Mouse (Mus musculus) brain, adult 2 months (tissue): Measurements from ENCODE around the gene Tsfm.

ENCODE experiments used
- DNase-seq: peaks from one replicate; pipeline ENCODE4 v3.0.0; 2011; ENCODE audit warnings: low read depth, low spot score

Gene Tsfm

DNA sequence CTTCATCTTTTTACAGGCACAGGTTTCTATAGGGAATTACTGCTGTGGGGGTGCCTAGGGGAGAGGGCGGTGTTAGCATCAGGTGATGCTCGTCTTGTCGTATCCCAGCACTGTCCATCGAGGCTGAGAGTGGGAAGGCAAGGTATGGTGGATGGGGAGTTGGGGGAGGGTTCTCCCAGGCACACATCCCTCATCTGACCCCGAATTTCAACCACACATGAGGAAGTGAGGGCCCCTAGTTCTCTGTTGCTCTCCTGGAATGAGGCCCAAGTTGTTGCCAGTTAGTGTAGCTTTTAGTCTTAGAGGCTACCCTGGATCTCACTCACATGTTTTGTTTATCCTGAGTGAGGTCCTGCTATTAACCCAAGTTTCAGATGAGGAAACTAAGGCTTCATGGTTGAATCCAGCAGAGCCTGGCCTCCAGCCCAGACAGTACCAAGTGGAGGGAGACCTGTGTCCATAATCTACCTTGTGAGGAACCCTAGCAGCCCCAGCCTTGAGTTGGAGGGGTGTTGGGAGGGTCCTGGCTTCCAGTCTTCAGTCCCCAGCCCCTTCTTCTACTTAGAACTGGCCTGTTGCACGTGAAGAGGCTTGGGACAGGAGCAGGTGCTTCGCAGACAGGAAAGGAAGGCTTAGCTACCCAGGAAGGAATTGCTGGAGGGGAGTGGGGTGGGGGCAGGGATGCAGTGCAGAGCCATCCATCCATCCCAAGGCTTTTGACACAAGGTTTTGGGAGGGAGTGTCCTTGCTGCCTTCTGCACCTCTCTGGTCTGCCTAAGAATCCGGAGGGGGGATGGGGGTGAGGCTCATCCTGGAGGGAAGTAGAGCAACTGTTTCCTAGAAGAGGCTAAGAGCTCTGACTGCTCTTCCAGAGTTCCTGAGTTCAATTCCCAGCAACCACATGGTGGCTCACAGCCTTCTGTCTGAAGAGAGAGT is 43.2 kb downstream of the Tsfm start:
- DNase-seq, result no peak

DNA sequence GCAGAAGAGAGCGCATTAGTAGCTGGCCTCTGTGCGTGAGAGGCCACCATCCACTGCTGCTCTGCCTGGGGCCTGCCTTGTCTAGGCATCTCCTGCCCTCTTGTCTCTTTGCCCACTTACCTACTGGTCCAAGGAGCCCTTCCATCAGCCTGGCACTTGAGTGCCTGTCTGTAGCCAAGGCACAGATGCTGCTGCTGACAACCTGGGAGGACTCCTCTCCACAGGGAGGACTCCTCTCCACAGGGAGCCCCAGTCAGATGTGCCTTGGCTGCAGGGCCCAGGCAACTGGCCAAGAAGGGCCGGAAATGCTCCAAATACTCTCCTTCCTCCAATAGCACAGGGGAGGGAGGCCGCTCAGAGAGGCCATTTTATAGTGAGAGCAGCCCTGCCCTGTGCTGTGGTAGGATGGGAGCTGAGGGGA is 44.1 kb downstream of the Tsfm start:
- peak; percentile 95 for DNase-seq

DNA sequence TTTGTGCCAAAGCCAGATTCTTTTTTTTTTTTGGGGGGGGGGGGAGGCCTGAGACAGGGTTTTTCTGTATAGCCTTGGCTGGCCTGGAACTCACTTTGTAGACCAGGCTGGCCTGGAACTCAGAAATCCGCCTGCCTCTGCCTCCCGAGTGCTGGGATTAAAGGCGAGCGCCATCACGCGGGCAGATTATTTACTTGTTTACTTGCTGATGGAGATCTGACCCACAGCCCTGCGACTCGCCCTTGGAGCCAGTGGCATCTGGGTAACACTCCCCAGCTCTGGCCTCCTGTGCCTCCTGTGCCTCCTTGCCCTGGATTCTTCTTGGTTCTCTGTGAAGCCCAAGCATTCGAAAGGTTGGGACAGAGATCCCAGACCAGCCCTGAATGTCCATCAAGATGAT is 45.1 kb downstream of the Tsfm start:
- DNase-seq, result no peak

DNA sequence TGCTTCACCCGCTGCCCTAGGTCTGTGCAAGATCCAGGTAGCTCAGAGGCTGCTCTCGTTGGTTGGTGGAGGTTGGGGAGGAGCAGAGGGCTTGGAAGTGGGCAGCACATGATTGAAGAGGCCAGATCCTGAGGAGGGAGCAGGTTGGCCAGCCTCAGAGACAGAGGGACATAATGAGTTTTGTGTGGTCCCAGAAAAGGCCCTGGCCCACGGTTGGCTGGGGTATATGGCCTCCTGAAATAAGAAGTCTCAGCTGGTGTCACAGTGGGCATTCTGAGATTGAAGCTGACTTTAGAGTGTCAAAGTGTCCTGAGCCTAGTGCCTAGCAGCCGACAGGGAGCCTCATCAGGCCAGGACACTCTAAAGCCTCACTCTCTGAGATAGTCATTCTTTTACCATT is 45.5 kb downstream of the Tsfm start:
- DNase-seq, result no peak

DNA sequence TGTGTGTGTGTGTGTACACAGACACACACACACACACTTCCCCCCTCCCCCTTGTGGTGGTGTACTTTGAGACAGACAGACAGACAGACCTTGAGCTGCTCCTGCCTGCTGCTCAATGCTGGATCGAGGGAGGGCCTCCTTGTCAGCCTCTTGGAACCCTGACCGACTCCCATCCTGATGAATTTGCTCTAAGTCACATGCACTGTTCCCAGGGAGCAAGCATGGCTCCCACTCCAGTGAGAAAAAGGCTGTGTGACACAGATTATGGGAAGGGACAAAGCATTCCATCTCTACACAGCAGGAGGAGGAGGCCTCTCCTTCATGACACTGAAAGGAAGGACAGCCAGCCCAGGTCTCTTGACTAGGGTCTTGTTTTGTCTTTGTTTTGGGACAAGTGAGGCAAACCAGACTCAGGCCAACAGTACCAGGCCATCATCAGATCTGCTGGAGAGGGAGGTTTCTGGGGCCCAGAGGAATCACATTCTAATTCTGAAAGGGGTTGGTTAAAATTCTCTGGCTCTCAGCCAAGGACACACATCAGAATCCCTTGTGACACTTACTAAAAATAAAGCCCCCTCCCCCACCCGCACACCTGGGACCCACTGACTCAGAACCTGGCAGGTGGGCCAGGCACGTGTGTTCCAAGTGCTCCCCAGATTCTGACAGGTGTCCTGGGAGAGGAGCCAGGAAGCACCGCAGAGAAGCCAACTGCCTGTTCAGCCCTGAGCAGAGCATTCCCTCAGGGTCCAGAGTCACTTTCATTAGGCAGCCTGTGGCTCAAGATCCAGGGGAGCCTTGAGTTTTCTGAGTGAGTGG is 46.2 kb downstream of the Tsfm start:
- DNase-seq, result peak; percentile 93

DNA sequence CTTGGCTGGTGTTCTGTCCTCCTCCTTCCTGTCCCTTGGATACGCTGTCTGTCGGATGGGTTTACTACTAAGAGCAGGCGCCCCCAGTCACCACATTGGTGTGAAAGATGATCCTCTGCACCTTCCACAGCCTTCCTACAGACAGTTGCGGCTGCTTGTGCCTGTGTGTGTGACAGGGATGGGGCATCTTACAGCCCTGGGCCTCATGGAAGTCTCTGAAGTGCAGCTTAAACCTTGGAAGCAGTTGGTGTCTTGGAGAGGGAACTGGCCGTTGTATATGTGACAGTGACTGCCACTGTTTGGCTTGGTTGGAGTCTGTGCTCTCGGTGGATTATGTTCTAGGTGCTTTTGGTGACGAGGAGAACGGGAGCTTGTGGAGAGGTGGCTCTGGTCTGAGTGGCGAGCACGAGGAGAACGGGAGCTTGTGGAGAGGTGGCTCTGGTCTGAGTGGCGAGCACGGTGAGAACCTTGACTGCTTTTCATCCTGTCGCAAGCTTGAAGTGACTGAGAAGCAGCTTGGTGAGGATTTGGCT is 47.4 kb downstream of the Tsfm start:
- peak; percentile 20 for DNase-seq

DNA sequence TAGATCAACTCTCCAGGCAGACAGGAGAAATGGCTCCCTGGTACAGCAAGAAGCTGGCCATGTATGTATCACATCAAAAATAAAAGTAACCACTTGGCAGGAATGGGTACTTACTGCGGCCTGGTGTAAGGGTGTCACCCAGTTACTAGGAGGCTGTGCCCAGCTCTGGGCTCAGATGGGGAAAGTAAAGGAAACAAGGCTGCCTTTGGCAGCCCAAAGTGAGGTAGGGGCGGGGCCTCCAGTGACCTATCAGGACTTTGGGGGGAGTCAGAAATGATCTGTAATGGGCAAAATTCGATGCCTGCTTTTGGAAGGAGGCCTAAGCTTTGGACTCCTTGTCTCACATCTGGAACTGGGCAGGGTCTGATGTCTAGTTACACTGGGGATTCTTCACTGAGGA is 48.9 kb downstream of the Tsfm start:
- peak; percentile 41 for DNase-seq

DNA sequence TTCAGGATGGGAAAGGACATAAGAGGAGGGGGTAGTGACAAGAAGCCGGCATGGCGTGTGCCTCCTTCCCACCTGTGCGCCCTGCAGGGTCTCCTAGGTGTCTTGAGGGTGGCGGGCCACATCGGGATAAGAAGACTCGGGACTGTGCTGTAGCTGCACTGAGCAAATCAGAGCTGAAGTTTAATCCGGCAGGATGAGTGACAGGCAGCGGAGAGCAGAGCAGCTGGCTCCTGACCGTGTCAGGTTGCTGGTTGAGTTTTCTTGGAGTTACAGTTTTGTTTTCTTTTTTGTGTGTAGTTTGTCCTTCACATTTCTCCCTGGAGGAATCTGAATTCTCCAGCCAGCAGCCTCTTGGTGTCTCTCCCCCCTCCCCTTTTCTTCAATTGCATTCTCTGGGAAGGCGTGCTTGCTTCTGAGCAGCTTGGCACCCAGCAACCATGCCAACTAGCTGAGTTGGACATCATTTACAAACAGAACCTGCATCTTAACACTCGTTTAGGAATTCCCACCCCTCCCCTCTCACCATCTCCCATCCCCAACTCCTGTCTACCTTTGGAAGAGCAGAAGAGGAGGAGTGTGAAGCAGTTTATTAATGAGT is 49.6 kb downstream of the Tsfm start:
- peak; percentile 58 for DNase-seq

DNA sequence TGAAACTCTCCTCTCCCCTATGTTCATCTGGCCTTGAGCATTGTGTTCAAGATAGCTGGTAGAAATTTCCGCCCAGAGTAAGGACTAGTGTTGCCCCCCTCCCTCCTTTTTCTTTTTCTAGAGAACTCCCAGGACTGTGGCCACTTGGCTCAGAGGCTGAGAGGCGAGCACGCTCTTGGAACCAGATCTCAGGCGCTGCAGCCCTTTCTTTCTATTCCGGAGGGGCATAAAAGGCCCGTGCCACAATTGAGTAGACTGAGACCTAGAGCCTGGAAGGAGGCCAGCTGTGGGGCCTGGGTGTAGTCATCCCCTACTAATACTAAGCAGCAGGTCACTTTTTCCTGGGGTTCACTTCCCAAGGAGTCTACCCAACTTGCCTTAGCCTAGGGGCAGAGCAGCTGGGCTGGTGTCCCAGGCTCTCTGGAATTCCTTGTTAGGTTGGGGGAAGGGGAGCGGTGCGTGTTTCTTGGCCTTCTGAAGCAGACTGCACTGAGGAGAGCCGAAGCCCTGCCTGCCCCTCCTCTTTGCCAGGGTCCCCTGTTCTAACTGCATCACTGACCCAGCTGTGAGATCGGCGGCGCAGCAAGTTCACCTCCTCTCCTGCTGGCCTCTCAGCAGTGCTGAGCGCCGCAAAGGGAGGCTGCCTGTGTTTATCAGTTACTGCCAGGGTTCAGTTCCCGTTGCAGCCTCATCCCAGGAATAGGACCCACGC is 50.3 kb downstream of the Tsfm start:
- peak; percentile 61 for DNase-seq

DNA sequence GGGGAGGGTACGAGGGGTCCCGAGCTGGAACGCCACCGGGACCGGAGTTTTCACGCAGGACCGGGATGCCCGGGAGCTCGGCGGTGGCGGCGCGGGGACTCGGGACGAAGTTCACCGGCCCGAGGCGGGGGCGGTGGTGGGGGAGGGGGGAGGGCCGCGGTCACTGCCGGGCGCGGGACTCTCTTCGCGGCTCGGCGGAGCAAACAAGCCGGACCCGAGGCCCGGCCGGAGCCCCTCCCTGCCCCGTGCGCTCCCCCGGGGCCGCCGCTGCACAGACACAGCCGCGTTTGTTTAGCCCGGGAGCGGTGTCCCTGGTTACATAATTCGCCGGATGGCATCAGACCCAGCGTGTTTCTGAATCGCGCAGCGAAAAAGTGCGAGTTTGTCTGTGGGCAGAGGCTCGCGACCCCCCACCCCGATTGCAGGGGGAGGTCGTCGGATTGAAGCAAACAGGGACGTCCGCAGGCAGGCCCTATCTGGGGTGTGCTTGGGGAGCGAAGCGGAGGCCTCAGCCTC is 50.9 kb downstream of the Tsfm start:
- peak; percentile 83 for DNase-seq

DNA sequence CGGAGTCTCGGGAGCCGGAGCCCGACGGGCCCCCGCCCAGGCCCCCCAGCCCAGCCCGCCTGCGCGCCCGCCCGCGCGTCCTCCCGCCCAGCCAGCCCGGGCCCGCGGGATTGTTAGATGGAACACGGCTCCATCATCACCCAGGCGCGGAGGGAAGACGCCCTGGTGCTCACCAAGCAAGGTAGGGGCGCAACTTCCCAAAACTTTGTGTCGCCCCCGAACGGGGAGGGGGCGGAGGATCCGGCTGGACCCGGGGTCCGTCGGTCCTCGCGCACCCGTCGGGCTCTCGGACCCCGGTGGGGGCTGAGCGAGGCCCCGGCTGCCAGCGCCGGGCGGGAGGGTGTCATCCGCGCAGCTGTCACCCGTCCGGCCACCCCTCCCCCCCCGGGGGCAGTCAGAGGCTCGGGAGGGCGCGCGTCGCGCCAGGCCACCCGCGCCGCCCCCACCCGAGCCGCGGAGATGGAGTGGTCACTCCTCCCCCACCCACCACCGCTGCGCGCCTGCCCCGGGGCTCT is 51.5 kb downstream of the Tsfm start:
- peak; percentile 61 for DNase-seq

DNA sequence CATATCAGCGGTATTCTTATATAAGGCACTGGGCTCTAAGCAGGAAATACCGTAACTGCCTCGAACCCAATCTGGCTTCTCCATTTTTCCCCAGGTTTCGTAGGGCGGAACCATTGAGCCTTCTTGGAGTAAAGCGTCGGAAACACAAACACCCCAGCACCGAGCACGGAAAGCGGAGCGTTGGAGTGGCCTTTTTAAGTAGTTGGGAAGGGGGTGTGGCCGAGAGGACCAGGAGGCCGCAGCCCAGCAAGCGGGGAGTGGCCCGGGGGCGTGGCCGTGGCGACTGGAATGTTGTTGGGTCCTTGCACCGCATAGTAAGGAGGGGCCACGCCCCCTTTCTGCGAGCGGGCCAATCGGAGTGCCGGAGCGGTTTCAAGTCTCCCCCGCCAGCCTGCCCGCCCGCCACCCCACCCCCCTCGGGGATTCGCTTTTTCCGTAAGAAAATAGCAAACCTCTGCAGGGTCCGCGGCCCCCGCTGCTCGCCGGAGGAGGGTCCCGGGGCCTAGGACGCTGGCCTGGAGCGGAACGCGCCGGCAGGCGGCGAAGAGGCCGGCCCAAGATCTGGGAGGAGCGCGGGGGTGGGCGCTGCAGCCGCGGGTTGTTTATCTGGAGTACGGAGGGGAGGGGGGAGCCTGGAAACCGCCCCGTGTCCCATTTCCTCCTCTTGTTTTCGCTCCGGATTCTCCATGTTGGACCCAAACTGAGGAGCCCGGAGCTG is 52.2 kb downstream of the Tsfm start, which contains the start of gene Ctdsp2:
Gene Ctdsp2, plus strand, starts transcription at position 441 of the 718 bp plus-strand sequence.
- peak; percentile 100 for DNase-seq

DNA sequence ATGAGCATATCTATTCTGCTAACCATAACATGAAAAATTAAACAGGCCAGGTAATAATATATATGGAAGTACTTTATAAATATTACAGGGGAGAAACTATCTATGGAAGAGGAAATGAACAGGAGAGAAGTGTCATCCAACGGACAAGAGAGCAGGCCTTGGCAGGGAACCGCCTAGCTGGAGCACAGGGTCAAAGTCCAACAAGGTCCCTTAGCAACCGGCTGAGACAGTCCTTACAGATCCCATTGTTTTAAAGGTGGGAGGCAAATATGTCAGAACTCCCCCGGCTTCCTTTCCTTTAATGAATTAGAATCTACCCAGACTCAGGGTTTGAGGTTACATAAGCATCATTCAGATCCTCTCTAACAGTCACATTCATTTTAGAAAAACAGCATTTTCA is 53.6 kb downstream of the Tsfm start:
- peak; percentile 25 for DNase-seq

DNA sequence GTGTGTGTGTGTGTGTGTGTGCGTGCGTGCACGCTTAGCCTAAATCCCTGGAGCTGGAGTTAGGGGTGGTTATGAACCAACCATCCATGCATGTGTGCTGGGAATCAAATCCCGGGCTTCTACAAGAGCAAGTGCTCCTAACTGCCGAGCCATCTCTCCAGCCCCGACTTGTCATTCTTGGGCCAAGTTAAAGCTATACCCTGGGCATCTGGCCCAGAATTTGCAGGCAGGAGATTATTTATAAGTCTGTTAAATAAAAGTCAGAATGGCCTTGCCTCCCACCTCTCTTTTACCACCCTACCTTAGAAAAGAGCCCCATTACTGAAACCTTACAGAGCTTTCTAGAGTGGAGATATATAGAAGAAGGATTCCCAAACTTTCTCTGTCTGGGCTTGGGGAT is 54.9 kb downstream of the Tsfm start:
- no peak for DNase-seq

DNA sequence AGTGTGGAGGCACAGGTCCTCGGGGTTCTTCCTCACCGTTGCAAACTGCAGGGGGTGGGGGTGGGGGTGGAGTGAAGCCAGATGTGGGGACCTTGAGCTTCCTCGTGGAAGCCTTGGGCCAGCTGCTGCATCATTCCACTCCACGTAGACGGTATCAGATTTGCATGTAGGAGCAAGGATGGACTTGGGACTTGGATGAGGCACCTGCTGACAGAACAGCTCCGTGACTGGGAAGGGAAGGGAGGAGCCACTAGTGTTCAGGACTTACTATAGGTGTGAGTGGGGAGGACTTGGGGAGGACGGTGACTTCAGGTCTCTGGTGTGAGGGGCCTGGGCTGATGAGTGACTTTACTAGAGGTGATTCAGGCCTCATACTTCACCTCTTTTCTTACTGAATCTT is 57.7 kb downstream of the Tsfm start:
- DNase-seq, result no peak

DNA sequence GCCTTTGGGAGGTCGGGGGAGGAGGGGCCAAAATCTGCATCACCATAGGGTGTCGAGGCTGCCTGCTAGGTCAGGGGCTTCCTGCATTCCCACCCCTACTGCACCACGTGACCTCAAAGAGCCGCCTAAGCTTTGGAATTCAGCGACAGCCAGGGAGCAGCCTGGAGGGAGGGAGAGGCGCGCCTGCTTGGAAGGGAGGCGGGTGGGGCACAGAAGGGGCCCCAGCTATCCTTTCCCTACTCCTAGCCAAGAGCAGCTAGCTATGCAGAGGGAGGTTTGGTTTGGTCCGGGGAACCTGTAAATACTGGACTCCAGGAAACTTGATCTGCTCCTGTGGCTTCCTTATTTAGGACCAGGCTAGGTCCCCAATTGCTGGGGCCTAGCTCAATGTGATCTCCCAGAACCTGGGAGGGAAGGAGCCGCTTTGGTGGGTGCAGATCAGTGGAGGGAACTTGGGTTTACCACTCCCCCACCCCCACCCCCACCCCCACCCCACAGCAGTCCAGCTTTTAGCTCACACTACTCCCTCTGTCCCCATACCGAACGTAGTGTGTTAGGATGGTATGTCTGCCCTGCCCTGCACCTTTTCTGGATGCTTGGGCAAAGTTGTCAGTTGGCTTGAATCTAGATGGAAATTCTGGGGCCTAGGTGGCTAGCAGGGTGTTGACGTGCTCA is 58.5 kb downstream of the Tsfm start:
- DNase-seq, result peak; percentile 22

DNA sequence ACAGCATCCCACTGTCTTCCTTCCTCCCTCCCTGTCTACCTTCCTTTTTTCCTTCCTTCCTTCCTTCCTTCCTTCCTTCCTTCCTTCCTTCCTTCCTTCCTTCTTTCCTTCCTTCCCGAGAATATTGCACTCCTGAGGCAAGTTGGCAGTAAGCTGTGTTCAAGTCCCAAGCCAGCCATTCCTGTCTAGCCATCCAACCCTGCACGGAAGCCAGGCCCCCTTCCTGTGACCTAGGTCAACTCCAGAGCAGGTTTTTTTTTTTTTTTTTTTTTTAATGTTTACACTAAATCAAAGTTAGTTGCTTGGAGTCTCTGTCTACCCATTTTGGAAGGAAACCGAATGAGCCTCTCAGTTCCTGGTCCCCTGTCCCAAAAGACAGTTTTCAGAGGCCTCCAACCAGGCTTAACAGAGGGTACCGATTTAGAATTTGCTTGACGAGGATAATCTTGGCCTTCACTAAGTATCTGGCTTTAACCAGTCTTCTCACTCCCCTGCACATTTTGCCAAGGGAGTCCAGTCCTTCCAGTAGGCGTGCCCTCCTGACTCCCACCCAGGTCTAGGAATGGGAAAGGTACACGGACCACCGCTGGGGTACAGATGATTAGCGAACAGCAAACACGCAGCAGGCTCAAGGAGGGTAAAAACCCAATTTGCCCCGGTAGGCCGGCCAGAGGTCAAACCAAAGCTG is 59.1 kb downstream of the Tsfm start:
- DNase-seq, result no peak

DNA sequence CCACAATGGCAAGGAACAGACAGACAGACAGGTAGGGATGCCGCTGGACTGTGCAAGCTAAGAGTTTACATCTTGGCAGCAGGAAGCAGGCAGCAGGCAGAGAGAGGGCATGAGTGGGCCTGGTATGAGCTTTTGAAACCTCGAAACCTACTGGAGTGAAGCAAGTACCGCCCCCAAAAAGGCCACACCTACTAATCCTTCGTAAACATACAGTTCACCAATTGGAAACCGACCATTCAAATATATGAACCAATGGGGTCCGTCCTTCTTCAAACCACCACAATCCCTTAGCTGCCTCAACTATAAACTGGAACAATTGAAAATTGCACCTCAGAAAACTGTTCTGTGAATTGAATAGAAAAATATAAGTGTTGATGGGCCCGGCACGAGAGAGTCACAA is 66.8 kb downstream of the Tsfm start:
- no peak for DNase-seq

DNA sequence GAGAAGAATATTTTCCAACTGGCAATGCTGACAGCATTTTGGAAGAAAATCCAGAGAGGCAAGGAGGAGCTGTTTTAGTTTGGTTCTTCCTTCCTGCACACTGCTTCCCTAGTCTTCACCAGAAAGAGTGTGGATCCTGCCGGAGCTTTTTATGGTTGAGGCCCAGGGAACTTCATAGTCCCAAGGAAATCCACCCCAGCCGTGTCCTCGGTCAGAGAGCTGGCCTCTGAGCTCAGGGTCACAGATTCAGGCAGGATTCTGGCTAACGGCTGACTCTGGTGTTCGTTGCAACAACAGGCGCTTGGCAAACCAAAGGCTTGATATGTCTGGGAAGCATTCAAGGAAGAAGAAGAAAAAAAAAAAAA is 67.7 kb downstream of the Tsfm start:
- no peak for DNase-seq
